Mouse (Mus musculus): ENCODE data around the gene Gpr27. TPM values are rescaled to one million over a fixed set of nuclear protein-coding genes. Genes with fewer than 3 reads are reported as not detected.

The Gpr27 gene
- polyA plus RNA-seq, 1 experiment from 2014 or later, result 1.2 TPM

- Histone ChIP-seq H3K4me1 (ENCODE audit: control insufficient read depth, insufficient read depth, low read length) (no peaks in the 10 kb centered on the region), H3K9ac (ENCODE audit: low read depth, low read length) (no peak overlapping the region), H3K9me3 (replicated peaks; ENCODE audit: control insufficient read depth, low read length) (no peaks in the 10 kb centered on the region), H3K36me3 (ENCODE audit: control insufficient read depth, insufficient read depth, low read length) (no peaks in the 10 kb centered on the region), H3K27ac (ENCODE audit: low read depth, low read length) (no peak overlapping the region), H3K4me3 (ENCODE audit: low read depth, low read length) (no peak overlapping the region), H3K4me2 (0 out of 2 replicates have a peak overlapping the region, but pooled peaks have one; percentile 14), H3K27me3 (ENCODE audit: control insufficient read depth, insufficient read depth, low read length) (no peaks in the 10 kb centered on the region)
- 41% methylated on average over 7 of the region's 7 CpGs for WGBS (ENCODE audit: insufficient replicate concordance)
- no peak for ATAC-seq (replicated peaks; ENCODE audit: insufficient number of reproducible peaks, low FRiP score, low TSS enrichment)
Measured at GRCm38 (mm10) chr6:99655488-99655887, 37.0 kb upstream of the Gpr27 start.

GRCm38 (mm10) chr6:99656088-99656487 lies 36.4 kb upstream of the Gpr27 start:
- Histone ChIP-seq H3K27ac (ENCODE audit: low read depth, low read length) (no peak overlapping the region), H3K4me2 (no peak overlapping the region), H3K4me1 (ENCODE audit: control insufficient read depth, insufficient read depth, low read length) (no peaks in the 10 kb centered on the region), H3K4me3 (ENCODE audit: low read depth, low read length) (no peak overlapping the region), H3K9ac (ENCODE audit: low read depth, low read length) (no peak overlapping the region), H3K9me3 (replicated peaks; ENCODE audit: control insufficient read depth, low read length) (no peaks in the 10 kb centered on the region), H3K27me3 (ENCODE audit: control insufficient read depth, insufficient read depth, low read length) (no peaks in the 10 kb centered on the region), H3K36me3 (ENCODE audit: control insufficient read depth, insufficient read depth, low read length) (no peaks in the 10 kb centered on the region)
- WGBS (ENCODE audit: insufficient replicate concordance), result 83% methylated on average over 2 of the region's 2 CpGs
- no peak for ATAC-seq (replicated peaks; ENCODE audit: insufficient number of reproducible peaks, low FRiP score, low TSS enrichment)

- H3K4me2 ChIP-seq, result no peak overlapping the region
- no peaks in the 10 kb centered on the region for H3K27me3 ChIP-seq (ENCODE audit: control insufficient read depth, insufficient read depth, low read length)
- H3K9me3 ChIP-seq (replicated peaks; ENCODE audit: control insufficient read depth, low read length), result no peaks in the 10 kb centered on the region
- WGBS (ENCODE audit: insufficient replicate concordance), result 79% methylated on average over 10 of the region's 10 CpGs
- no peaks in the 10 kb centered on the region for H3K4me1 ChIP-seq (ENCODE audit: control insufficient read depth, insufficient read depth, low read length)
- no peak overlapping the region for H3K4me3 ChIP-seq (ENCODE audit: low read depth, low read length)
- no peak overlapping the region for H3K27ac ChIP-seq (ENCODE audit: low read depth, low read length)
- H3K9ac ChIP-seq (ENCODE audit: low read depth, low read length), result no peak overlapping the region
- ATAC-seq (replicated peaks; ENCODE audit: insufficient number of reproducible peaks, low FRiP score, low TSS enrichment), result no peak
- H3K36me3 ChIP-seq (ENCODE audit: control insufficient read depth, insufficient read depth, low read length), result no peaks in the 10 kb centered on the region
Measured at GRCm38 (mm10) chr6:99658586-99658985, 33.9 kb upstream of the Gpr27 start.

GRCm38 (mm10) chr6:99660443-99660842 lies 32.0 kb upstream of the Gpr27 start:
- no peak overlapping the region for H3K9ac ChIP-seq (ENCODE audit: low read depth, low read length)
- 36% methylated on average over 3 of the region's 3 CpGs for WGBS (ENCODE audit: insufficient replicate concordance)

GRCm38 (mm10) chr6:99663232-99663631 lies 29.2 kb upstream of the Gpr27 start:
- Histone ChIP-seq H3K27ac (ENCODE audit: low read depth, low read length) (no peak overlapping the region), H3K9ac (ENCODE audit: low read depth, low read length) (no peak overlapping the region), H3K4me2 (no peak overlapping the region), H3K9me3 (replicated peaks; ENCODE audit: control insufficient read depth, low read length) (no peaks in the 10 kb centered on the region), H3K27me3 (ENCODE audit: control insufficient read depth, insufficient read depth, low read length) (0 out of 2 replicates have a peak, but pooled peaks cover 10% of the 10 kb centered on the region), H3K4me1 (ENCODE audit: control insufficient read depth, insufficient read depth, low read length) (no peaks in the 10 kb centered on the region), H3K36me3 (ENCODE audit: control insufficient read depth, insufficient read depth, low read length) (no peaks in the 10 kb centered on the region), H3K4me3 (ENCODE audit: low read depth, low read length) (no peak overlapping the region)
- 71% methylated on average over 8 of the region's 8 CpGs for WGBS (ENCODE audit: insufficient replicate concordance)
- ATAC-seq (replicated peaks; ENCODE audit: insufficient number of reproducible peaks, low FRiP score, low TSS enrichment), result no peak

More at GRCm38 (mm10) chr6:99660443-99660842, 32.0 kb upstream of the Gpr27 start:
- Histone ChIP-seq H3K27ac (ENCODE audit: low read depth, low read length) (no peak overlapping the region), H3K9me3 (replicated peaks; ENCODE audit: control insufficient read depth, low read length) (no peaks in the 10 kb centered on the region), H3K4me2 (no peak overlapping the region), H3K27me3 (ENCODE audit: control insufficient read depth, insufficient read depth, low read length) (0 out of 2 replicates have a peak, but pooled peaks cover 3% of the 10 kb centered on the region), H3K4me1 (ENCODE audit: control insufficient read depth, insufficient read depth, low read length) (no peaks in the 10 kb centered on the region), H3K4me3 (ENCODE audit: low read depth, low read length) (no peak overlapping the region), H3K36me3 (ENCODE audit: control insufficient read depth, insufficient read depth, low read length) (no peaks in the 10 kb centered on the region)
- no peak for ATAC-seq (replicated peaks; ENCODE audit: insufficient number of reproducible peaks, low FRiP score, low TSS enrichment)

- H3K36me3 ChIP-seq (ENCODE audit: control insufficient read depth, insufficient read depth, low read length), result no peaks in the 10 kb centered on the region
- no peak overlapping the region for H3K27ac ChIP-seq (ENCODE audit: low read depth, low read length)
- WGBS (ENCODE audit: insufficient replicate concordance), result 27% methylated on average over 16 of the region's 16 CpGs
Measured at GRCm38 (mm10) chr6:99665457-99666317, 26.8 kb upstream of the Gpr27 start.

GRCm38 (mm10) chr6:99666318-99667171 lies 25.9 kb upstream of the Gpr27 start, which contains the start of the genes Eif4e3 and Gm20696:
Gene Eif4e3, minus strand, starts transcription at chr6:99666771.
Gene Gm20696, minus strand, starts transcription at chr6:99666797.
- Histone ChIP-seq H3K9ac (ENCODE audit: low read depth, low read length) (peak within 1 kb of the TSS; percentile 87), H3K9me3 (replicated peaks; ENCODE audit: control insufficient read depth, low read length) (no peaks in the 10 kb centered on the region), H3K4me3 (ENCODE audit: low read depth, low read length) (peak within 1 kb of the TSS; percentile 69), H3K36me3 (ENCODE audit: control insufficient read depth, insufficient read depth, low read length) (no peaks in the 10 kb centered on the region), H3K27me3 (ENCODE audit: control insufficient read depth, insufficient read depth, low read length) (peaks cover 18% of the 10 kb centered on the region; the same call in 1 of the 2 replicates), H3K4me1 (ENCODE audit: control insufficient read depth, insufficient read depth, low read length) (no peaks in the 10 kb centered on the region), H3K27ac (ENCODE audit: low read depth, low read length) (no peak within 1 kb of the TSS; the same call in 1 of the 2 replicates), H3K4me2 (peak within 1 kb of the TSS; percentile 92)
- WGBS (ENCODE audit: insufficient replicate concordance), result under 1% methylated on average over 33 of the region's 75 CpGs
- peak; percentile 71 for ATAC-seq (replicated peaks; ENCODE audit: insufficient number of reproducible peaks, low FRiP score, low TSS enrichment)

More at GRCm38 (mm10) chr6:99665457-99666317, 26.8 kb upstream of the Gpr27 start:
- Histone ChIP-seq H3K4me1 (ENCODE audit: control insufficient read depth, insufficient read depth, low read length) (no peaks in the 10 kb centered on the region), H3K9ac (ENCODE audit: low read depth, low read length) (peak overlapping the region; percentile 87), H3K27me3 (ENCODE audit: control insufficient read depth, insufficient read depth, low read length) (peaks cover 18% of the 10 kb centered on the region; the same call in 1 of the 2 replicates), H3K4me3 (ENCODE audit: low read depth, low read length) (peak overlapping the region; percentile 69), H3K9me3 (replicated peaks; ENCODE audit: control insufficient read depth, low read length) (no peaks in the 10 kb centered on the region), H3K4me2 (peak overlapping the region; percentile 92)
- no peak for ATAC-seq (replicated peaks; ENCODE audit: insufficient number of reproducible peaks, low FRiP score, low TSS enrichment)

GRCm38 (mm10) chr6:99667290-99667689 lies 25.2 kb upstream of the Gpr27 start:
- ATAC-seq (replicated peaks; ENCODE audit: insufficient number of reproducible peaks, low FRiP score, low TSS enrichment), result no peak
- H3K4me3 ChIP-seq (ENCODE audit: low read depth, low read length), result no peak overlapping the region
- no peak overlapping the region for H3K9ac ChIP-seq (ENCODE audit: low read depth, low read length)
- H3K9me3 ChIP-seq (replicated peaks; ENCODE audit: control insufficient read depth, low read length), result no peaks in the 10 kb centered on the region
- H3K4me2 ChIP-seq, result peak overlapping the region; percentile 92
- 49% methylated on average over 8 of the region's 8 CpGs for WGBS (ENCODE audit: insufficient replicate concordance)
- no peak overlapping the region; the same call in 1 of the 2 replicates for H3K27ac ChIP-seq (ENCODE audit: low read depth, low read length)
- no peaks in the 10 kb centered on the region for H3K36me3 ChIP-seq (ENCODE audit: control insufficient read depth, insufficient read depth, low read length)
- H3K27me3 ChIP-seq (ENCODE audit: control insufficient read depth, insufficient read depth, low read length), result peaks cover 18% of the 10 kb centered on the region; the same call in 1 of the 2 replicates
- H3K4me1 ChIP-seq (ENCODE audit: control insufficient read depth, insufficient read depth, low read length), result no peaks in the 10 kb centered on the region
